Mouse (Mus musculus): ENCODE data around the gene 4933434E20Rik. TPM values are rescaled to one million over a fixed set of nuclear protein-coding genes. Genes with fewer than 3 reads are reported as not detected.

Gene 4933434E20Rik
- 10 to 100 TPM; 56.4 to 66.5 TPM for total RNA-seq (2021)

DNA sequence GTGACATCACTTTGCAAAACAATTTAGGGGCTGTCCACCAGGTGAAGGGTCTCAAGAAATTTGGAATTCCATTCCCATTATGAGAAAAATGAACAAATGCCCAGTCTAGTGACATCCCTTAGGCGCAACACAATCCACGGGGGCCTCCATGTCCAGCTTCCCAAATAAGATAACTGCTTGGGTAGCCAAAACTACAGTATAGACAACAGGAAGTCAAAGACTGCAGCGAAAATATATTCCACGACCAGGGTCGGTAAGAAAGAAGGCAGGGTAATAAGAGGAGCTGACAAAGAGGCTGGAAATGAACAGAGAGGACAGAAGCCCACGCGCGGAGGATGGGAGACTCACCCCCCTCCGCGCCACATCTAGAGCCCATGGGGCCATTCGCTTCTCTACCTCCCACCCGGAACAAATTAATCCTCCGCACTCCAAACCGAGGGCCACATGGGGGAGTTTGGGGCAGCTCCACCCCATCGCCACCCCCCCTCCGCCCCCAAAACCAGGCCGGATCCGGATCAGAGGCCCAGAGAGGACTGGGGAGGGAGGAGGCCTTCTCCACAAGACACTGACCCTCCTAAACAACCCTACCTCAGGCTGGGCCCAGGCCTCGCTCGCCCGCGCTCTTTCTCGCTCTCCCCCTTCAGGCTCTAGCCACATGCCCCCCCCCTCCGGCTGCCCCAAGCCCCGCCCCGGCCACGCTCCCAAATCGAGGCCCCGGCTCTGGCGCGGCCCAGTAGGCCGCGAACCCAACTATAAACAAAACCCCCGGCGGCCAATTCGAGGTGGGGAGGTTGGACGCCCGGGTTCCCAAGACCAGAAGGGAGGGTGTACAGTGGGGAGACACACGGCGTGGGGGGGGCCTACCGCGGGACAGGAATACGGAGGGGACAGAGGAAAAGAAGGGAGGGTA is at the start of gene 4933434E20Rik:
TSS of gene 4933434E20Rik (plus strand) at position 196 of the 910 bp plus-strand sequence.
- DNase-seq = peak; percentile 72

DNA sequence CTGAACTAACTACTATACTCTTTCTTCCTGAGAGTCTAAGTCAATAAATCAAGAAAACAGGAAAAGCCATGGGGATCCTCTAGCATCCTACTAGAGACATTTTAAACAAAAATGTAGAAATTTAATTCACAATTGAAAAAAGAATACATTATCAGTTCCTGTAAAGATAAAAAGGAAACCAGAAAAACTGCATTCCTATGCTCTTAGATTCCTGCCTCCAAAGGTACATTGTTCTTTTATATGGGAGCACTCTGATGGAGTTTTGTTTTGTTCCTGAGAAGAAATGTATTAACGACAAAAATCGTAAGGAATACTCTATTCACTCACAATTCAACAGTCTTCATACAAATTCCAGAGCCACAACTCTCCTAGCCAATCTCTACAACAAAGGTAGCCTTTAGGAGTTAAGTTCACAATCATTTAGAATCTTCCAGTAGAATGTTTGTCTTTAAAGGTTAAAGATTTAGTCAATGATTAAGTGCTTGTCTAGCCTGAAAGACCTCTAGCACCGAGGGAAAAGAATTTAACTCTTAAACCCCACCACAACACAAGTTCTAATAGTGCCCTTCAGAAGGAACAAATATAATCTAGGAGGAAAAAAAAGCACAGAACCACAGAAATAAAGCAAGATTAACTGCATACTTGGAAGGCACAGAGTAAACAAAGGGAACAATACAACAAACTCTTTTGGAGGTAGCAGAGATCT is 47.2 kb upstream of the 4933434E20Rik start:
- DNase-seq = no peak

DNA sequence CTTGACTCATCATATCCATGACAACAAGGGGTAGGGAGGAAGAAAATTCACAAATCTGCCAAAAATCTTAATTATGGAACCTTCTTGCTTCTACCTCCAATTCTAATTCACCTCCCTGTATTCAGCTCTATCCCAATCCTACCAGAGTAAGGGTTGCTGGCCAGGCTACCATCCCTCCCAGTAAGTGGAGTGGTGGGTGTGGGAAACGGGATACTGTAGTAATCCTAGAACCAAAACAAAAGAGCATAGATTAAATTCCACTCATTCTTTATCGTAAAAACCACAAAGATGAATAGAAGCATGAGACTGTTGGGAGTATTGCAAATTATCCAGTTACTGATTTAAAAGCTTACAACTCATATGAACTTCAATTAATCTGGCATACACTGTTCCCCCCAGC is 41.1 kb upstream of the 4933434E20Rik start:
- no peak for DNase-seq

DNA sequence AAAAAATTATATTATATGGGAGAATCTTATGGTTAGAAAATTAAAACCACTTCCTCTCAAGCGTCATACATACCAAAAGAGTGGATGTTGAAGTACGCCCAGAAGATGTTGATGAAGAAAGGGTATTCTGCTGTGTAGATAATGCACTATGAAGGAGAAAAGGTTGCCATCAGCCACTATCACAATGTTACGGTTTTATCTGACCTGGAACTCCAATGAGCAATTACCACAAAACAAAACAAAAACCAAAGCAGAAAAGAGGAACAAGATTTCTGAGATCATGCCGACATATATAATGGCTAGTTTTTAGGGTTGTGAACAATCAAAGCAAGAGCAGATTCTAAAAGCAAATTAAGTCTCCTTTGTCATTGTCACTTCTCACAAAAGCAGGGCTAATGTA is 34.8 kb upstream of the 4933434E20Rik start:
- no peak for DNase-seq

DNA sequence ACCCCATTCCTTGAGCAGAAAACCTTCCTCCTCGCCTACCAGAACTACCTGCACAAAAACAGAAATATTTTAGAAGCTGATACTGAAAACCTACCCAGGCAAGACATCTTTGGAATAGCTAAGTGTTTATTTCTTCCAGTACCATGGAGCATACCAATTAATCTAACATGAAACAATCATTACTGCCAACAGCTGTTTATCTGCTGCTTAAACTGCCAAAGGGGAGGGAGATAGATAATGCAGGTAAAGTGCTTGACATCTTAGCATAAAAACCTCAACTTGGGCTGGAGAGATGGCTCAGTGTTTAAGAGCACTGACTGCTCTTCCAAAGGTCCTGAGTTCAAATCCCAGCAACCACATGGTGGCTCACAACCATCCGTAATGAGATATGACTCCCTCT is 16.8 kb upstream of the 4933434E20Rik start:
- no peak for DNase-seq

DNA sequence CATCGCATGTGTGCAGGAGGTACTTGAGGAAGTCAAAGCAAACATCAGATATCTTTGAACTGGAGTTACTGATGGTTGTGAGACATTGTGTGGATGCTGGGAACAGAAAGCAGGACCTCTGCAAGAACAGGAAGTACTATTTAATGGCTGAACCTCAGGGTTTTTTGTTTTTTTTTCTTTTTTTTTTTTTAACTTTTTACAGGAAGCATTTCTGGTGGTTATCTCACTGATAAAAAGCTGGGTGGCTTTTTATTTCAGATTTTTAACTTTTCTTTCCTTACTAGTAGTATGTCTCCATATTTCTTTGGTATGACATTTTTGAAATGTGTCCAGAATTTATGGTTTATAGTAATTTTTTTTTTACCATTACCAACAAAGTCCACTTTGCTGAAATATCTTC is 15.2 kb upstream of the 4933434E20Rik start:
- DNase-seq = no peak

DNA sequence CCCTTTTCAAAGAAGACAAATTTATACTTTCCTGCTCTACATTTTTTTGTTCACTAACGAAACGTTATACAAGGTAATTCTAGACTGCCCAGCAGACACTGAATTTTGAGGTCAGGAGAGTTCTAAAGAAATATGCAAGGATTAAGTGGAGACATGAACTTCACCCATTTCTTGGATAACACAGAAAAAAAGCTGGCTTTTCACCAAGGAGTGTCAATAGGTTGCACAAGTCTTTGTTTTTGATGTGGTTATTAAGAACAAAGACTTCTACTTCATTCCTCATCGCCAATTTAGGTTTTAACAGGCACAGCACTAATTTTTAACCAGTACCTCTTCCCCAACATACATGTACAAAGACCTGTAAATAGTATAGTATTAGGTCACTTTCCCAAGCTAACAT is 1.7 kb upstream of the 4933434E20Rik start:
- DNase-seq = no peak

DNA sequence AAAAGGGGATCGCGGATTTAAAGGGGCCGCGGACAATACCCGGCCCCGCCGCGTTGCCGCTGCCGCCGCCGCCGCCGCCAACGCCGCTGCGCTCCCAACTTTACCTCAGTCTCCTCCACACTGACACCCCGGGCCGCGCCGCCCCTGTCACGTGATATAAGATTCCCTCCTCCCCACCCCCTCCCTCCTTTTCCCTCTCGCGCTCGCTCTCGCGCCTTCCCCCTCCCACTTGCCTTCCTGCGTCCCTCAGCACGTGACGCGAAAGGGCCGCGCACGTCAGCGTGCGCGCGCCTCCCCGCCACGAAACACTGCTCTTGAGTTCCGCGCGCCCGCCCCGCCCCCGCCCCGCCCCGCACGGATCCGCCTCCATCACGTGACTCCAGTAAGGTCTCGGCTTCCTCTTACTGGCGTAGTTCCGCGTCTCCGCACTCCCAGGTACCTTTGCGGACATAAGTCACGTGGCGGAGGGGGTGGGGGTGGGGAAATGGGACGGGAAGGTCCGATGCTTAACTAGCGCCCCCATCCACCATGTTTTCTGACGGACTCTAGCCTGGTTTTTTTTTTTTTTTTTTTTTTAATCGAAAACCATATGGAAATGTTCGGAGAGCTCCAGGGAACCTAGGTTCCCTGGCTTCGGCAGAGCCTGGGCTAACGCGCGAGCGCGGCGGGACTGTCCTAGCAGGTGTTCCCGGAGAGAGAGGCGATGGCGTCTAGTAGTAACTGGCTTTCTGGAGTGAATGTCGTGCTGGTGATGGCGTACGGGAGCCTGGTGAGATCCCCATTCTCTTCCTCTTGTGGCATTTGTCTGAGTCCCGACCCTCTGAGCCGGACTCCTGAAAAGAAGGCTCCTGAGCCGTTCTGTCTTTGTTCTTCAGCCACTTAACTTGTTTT is 1.2 kb downstream of the 4933434E20Rik start, which contains the start of gene Ubap2l:
TSS of gene Ubap2l (minus strand) at position 278 of the 891 bp plus-strand sequence.
- peak; percentile 94 for DNase-seq

DNA sequence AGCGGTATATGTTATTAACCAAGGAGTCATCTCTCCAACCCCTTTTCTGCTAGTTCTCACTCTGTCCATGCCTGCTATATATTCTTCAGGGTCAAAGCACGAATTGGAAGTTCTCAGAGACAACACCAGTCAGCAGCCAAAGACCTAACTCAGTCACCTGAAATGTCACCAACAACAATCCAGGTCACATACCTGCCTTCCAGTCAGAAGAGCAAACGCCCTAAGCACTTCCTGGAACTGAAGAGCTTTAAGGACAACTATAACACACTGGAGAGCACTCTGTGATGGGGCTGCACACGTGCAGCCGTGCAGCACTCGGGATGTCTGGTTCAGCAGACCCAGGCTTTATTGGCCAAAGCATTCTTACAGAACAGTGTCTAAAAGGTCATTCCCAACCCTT is 10.1 kb downstream of the 4933434E20Rik start:
- DNase-seq = no peak

DNA sequence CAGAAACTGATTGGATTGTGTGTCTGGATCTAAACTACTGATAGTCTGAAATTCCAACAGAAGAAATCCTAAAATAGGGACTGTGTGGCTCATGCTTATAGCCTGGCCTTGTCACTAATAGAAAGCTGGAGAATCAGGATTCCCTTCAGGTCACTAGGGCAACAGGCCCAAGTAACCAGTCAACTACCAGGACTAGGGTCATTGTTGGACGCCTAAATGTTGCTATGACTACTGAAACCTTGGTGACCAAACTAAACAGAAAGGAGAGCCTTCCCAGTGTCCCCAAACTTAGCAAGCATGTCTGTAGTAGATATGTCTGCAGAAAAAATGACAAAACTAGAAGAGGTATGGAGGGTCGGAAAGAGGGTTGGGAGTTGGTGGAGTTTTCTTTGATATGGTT is 11.1 kb downstream of the 4933434E20Rik start:
- DNase-seq = no peak

DNA sequence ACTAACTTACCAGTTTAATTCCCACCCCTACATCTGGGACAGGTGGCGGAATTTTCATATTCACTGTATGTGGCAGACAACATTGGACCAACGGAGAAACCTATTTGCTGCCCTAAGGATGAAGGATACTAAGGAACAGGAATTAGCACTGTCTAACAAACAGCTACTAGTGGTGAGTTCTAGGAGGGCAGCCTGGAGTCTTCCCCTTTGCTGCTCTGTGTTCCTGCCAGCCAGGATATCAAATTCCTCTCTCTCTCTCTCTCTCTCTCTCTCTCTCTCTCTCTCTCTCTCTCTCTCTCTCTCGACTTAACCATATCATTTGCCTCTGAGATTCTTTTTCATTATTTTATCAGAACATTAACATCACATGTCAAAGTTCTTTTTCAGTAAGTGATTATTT is 12.9 kb downstream of the 4933434E20Rik start:
- no peak for DNase-seq

DNA sequence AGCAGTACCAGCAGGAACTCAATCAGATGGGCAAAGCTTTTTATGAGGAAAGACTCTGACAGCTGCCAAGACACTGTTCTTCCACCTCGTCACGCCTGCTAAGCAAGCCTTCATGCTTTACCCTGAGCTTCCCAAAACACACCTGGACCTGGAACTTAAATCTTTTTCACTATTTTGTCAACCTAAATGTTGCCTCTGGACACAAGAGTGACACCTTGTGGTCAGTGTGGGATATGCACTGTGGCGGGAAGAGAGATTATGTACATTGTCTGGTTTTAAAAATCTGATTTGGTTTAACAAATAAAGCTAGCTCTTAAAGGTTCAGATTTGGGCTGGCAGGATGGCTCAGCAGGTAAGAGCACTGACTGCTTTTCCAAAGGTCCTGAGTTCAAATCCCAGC is 14.1 kb downstream of the 4933434E20Rik start:
- DNase-seq = peak; percentile 55

DNA sequence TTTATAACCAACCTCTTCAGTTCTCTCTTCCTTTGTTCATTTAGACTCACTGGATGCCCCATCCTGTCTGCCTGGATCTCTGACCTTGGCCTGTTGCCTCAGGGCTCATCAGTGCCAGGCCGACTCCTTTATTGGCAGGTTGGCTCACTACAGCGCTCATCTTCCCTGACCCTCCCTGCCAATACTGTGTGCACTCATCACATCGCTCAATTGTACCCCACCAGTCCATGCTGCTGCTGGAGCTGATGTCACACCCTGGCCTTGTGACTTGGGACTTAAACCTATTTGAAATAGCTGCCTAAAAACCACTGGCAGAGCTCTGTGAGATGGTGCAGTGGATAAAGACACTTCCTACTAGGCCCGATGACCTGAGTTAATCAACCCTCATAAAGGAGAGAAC is 16.4 kb downstream of the 4933434E20Rik start:
- no peak for DNase-seq

DNA sequence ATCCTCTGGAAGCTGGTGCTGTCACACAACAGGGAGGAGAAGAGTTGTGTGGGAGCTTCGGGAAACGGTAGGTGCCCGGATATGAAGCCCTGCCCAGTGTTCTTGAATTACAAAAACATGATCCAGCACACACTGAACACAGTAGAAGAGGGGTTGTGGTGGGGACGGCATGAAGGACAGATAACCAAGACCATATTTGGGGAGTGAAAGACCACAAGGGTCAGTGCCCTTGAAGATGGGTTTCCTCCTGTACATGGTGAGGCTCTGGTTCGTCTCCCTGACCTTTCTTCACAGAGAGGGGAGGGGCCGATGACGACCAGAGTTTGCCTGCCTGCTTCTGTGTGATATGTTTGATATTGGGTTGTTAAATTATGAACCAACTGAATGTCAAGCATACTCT is 18.3 kb downstream of the 4933434E20Rik start:
- no peak for DNase-seq

DNA sequence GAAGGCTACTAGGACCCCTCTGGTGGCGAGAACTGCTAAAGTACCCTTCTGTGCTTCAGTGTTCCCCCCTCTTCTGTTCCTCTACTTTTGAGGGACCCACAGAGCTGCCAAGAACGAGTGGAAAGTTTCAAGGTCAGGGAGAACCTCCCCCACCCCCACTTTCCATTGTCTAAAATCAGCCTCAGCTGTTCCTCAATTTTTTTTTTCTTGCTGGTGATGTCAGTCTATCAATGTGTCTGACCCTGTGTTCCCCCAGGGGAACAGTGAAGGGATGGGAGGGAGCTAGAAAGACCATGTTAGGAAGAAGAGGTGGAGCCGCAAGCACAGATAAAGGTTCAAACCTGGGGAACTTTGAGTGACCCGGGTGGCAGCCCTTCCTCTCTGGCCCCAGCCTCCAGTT is 20.9 kb downstream of the 4933434E20Rik start, which contains the start of gene Tpm3:
TSS of gene Tpm3 (plus strand) at position 356 of the 400 bp plus-strand sequence.
- no peak for DNase-seq

DNA sequence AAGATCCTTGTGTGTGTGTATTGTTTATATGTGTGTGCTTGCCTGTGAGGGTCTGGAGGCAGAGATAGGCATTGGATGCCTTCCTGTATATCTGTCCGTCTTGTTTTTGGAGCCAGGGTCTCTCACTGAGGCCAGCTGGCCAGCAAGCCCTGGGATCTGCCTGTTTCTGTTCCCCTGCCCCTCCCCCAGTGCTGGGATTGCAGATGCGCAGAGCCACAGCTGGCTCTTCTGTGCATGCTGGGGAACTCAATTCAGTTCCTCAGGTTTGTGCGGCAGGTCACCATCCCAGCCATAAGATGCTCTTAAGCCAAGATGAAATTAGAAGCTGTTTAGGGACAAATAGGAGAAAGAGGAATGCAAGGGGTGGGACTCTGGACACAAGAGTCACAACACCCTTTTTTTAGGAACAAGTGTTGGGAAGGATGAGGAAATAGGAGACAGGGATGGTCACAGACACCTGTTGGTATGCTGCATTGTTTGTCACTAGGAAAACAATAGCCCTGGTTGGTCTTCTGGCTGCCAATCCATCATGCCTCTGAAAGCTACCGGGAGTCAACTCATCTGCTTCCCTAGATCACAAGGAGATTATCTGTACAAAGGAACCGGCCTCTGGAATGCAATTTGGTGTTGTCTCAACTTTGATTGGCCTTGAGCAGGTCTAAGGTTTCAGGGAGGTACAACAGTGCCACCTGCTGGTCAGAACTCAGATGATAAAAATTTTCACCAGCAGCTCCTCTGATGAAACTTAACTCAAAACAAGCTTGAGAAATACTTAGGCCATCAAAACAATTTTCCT is 25.7 kb downstream of the 4933434E20Rik start:
- DNase-seq = peak; percentile 89

DNA sequence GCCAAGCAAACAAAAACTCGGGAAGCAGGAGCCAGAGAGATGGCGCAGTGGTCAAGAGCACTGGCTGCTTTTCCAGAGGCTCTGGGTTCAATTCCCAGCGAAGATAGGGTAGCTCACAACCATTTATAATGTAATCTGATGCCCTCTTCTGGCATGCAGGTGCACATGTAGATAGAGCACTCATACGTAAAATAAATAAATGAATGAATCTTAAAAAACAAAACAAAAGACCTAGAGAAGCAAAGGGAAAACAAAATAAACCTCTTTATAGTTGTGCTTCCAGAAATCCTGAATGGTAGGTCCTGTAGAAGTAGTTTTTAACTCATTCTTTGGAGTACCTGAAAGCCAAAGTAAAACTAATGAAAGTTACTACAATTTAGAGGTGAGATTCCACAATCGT is 26.8 kb downstream of the 4933434E20Rik start:
- no peak for DNase-seq

DNA sequence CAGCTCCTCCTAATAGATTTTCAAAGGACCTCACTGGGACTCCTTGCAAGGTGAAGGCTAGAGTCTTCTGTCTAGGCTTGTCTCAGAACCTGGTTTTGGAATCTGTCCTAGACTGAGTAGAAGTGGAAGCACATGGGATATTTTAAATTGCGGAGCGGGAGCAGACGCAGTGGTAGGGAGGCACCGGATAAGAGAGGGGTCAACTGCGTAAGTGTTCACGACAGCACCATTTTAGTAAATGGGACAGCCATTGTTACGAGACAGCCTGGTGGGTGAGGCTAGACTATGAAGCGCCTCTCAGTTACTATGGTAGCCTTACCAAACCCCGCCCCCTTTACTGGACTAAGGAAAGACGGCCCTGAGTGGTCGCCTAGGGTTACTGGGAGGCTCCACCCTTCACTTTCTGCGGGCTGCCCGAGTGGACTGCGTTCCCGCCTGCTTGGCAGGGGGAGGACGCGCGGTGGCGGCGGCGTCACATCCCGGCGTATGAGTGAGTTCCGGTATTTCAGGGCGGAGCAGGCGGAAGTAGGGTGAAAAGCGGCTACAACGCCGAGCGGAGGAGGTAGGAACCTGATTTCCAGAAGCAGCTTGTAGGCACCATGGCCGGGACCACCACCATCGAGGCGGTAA is 27.8 kb downstream of the 4933434E20Rik start:
- peak; percentile 94 for DNase-seq

DNA sequence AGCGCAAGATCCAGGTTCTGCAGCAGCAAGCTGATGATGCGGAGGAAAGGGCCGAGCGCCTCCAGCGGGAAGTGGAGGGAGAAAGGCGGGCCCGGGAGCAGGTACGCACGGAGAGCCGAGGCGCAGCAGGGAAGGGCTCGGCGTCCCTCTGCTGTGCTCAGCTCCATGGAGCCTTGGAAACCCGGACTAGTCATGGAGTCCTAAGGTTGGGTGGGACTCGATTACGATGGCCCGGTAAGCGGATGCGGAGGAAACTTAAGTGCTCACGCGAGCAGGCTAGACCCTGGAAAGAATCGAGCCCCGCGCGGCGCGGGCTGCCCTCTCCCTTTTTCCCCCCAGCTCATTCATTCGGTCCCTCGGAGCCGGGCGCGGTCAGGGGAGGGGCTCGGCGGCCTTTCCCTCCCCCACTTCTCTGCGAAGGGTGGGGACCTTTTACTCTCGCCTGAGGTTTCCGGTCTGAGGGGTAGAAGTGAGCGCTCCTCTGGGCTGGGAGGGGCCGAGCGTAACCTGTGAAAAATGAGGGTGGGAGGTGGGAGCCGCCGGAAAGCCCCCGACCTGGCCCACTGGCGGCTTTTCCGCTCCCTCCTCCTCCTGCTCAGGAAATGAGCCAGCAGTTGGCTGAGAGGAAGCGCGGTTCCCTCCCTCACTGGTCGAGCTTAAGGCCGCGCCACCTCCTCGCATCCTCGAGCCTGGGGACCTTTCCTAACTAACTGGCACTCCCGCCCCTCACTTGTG is 28.5 kb downstream of the 4933434E20Rik start:
- peak; percentile 81 for DNase-seq

DNA sequence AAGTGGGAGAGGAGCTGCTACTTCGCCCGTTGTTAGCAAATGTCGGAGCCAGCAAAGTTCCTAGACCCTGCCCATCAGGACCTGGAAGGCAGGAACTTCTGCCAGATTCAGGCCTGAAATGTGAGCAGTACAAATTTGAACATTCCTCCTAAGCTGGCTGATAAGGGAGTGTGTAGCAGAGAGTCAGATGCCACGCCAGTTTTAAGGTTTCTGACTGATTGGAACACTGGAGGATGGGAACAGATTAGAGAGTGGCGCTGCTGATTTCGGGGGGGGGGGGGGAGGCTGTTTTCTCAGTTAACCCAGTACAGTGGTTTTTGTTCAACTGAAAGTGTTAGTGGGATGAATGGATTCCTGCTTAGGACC is 29.0 kb downstream of the 4933434E20Rik start:
- DNase-seq = no peak
